Mouse (Mus musculus) C2C12 (cell line): ENCODE measurements around the gene Crybg1.

Experiments
- CTCF ChIP-seq: IDR thresholded peaks from one replicate; pipeline ENCODE4 v1.5.1; 2011; ENCODE audit not compliant: control insufficient read depth, insufficient read depth, insufficient read length
- MYOD1 ChIP-seq: IDR thresholded peaks from one replicate; pipeline ENCODE4 v1.6.1; 2011; ENCODE audit warnings: low read depth; ENCODE audit not compliant: control insufficient read depth, insufficient read length

- TF ChIP-seq CTCF: no peak
- no peak for TF ChIP-seq MYOD1
Observed at GRCm38 (mm10) chr10:43982470-43982869, 166.2 kb downstream of the Crybg1 start.
